Mouse (Mus musculus) hematopoietic stem cell, adult 5-6 weeks (primary cell): ENCODE results near the gene Cib1. TPM values are rescaled to one million over a fixed set of nuclear protein-coding genes. Genes with fewer than 3 reads are reported as not detected.

Experiments
- ATAC-seq, 2 experiments: fragments of 125-278 bp in 1 of 2; replicated peaks in 1 of 2; 2 replicates each; pipeline ENCODE4 v1.8.0; 2016 to 2017; ENCODE audit warnings: inconsistent platforms in 2 of 2, mild to moderate bottlenecking in 2 of 2, moderate number of reproducible peaks in 2 of 2, low read depth in 1 of 2, moderate TSS enrichment in 1 of 2; ENCODE audit not compliant: low FRiP score in 2 of 2, poor library complexity in 2 of 2, severe bottlenecking in 2 of 2, insufficient read depth in 1 of 2, low TSS enrichment in 1 of 2
- total RNA-seq: library from RNA; stranded (forward); fragments of 172-1452, 232-1000 nt; gene quantifications from 2 replicates; pipeline ENCODE4 v1.2.3, GENCODE M21; 2017

Cib1 gene
- total RNA-seq, 1 experiment from 2014 or later, result 29.3 TPM

- ATAC-seq, result no peak
Measured at GRCm38 (mm10) chr7:80179327-80179726, 53.3 kb downstream of the Cib1 start.

- no peak for ATAC-seq
Measured at GRCm38 (mm10) chr7:80178037-80178729, 54.4 kb downstream of the Cib1 start.

- no peak for ATAC-seq
Measured at GRCm38 (mm10) chr7:80177438-80177837, 55.2 kb downstream of the Cib1 start.

Other genes starting within 250 kb of the Cib1 start
- gene Zfp710, start 208.0 kb downstream of the Cib1 start, total RNA-seq, result 18.9 and 19.7 TPM in 2 replicates
- gene Idh2, start 117.4 kb downstream of the Cib1 start, total RNA-seq, result 180 and 242 TPM in 2 replicates
- gene Sema4b, start 46.0 kb downstream of the Cib1 start, total RNA-seq, result 9.2 and 11.4 TPM in 2 replicates
- gene Gdpgp1, start 52 bp upstream of the Cib1 start, total RNA-seq, result 3.0 and 3.1 TPM in 2 replicates
- 0.81 TPM in 1 of 2 replicates, not detected in the other for gene Ttll13, start 13.6 kb upstream of the Cib1 start, total RNA-seq
- gene Ngrn, start 28.4 kb upstream of the Cib1 start, total RNA-seq, result 30.3 and 36.3 TPM in 2 replicates
- 27.2 and 36.7 TPM in 2 replicates for gene Vps33b, start 36.8 kb upstream of the Cib1 start, total RNA-seq
- 145 and 166 TPM in 2 replicates for gene Prc1, start 61.6 kb upstream of the Cib1 start, total RNA-seq
- 11.0 and 23.2 TPM in 2 replicates for gene Rccd1, start 91.6 kb upstream of the Cib1 start, total RNA-seq
- 14.4 and 24.5 TPM in 2 replicates for gene Unc45a, start 108.2 kb upstream of the Cib1 start, total RNA-seq
- gene Hddc3, start 110.3 kb upstream of the Cib1 start, total RNA-seq, result 23.5 and 29.5 TPM in 2 replicates
- gene Man2a2, start 138.6 kb upstream of the Cib1 start, total RNA-seq, result 61.0 and 65.0 TPM in 2 replicates
- gene Fes, start 155.1 kb upstream of the Cib1 start, total RNA-seq, result 52.5 and 84.0 TPM in 2 replicates
- gene Furin, start 172.6 kb upstream of the Cib1 start, total RNA-seq, result 11.7 and 14.1 TPM in 2 replicates